Mouse (Mus musculus): ENCODE data around the gene Opcml.

DNA sequence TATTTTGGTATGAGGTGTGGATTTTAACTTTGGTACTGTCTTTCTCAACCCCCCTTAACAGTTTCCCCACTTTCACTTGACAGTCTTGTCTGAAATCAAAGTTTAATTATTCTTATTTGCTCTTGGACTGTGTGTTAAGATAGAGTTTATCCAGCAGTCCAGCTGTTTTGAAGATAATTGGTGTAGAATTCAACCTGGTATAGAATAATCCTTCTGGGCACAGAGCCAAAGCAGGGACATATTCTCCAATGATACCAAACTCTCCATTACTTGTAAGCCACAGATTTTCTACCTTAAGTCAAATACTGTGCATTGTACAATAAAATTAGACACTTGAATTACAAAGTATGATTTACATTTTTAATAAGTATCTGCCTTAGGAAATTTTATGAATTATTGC lies 852.2 kb downstream of the Opcml start:
- TF ChIP-seq CTCF (IDR thresholded peaks at IDR 0.05; ENCODE audit: borderline replicate concordance, insufficient read depth, low read depth, low read length) (no peak), POLR2A (IDR thresholded peaks at IDR 0.05; ENCODE audit: borderline replicate concordance, insufficient read depth, low read length) (no peak)

Measured in cerebellum, adult 2 months (tissue).